Mouse (Mus musculus) liver, adult 2 months (tissue): ENCODE results near the gene Kdm4d.

Experiments
- CTCF ChIP-seq: fragments of 200-500 bp; IDR thresholded peaks from 2 replicates; pipeline ENCODE4 v1.5.1; 2011; ENCODE audit warnings: low read depth, low read length, control low read depth
- POLR2A ChIP-seq: fragments of 200-500 bp; IDR thresholded peaks from 2 replicates; pipeline ENCODE4 v1.6.1; 2011; ENCODE audit warnings: low read length, control low read depth; ENCODE audit not compliant: insufficient read depth; ENCODE audit errors: extremely low read depth

DNA sequence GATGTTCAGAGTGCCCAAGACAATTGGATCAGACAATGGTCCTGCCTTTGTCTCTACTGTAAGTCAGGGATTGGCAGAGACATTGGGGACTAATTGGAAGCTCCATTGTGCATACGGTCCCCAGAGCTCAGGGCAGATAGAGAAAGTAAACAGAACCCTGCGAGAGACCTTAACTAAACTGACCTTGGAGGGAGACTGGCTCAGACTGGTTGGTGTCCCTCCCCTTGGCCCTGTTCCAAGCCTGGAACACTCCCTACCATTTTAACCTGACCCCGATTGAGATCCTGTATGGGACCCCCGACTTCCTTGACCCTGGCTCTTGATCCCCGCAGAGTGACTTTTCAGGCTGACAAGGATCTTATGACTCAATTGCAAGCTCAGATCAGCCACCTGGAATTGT, 29.7 kb upstream of the Kdm4d start:
- no peak for TF ChIP-seq POLR2A
- no peak for TF ChIP-seq CTCF
